Mouse (Mus musculus) neural tube, embryonic 12.5 days (tissue): Measurements from ENCODE around the gene Man1a. TPM values are rescaled to one million over a fixed set of nuclear protein-coding genes. Genes with fewer than 3 reads are reported as not detected.
A peak's percentile ranks its signal among the peaks of the same experiment; 100 is the strongest.

ENCODE experiments used
- ATAC-seq: fragments of 200-750 bp; cut with Nextera tagmentation; 2 replicates; pipeline ENCODE4 v1.8.0; 2017; ENCODE audit warnings: low read depth, mild to moderate bottlenecking, moderate TSS enrichment, moderate library complexity; ENCODE audit not compliant: low FRiP score
- H3K27ac ChIP-seq: fragments of 300-500 bp; sonication (generic); 2 replicates; pipeline ENCODE4 v1.5.1; 2016
- H3K27me3 ChIP-seq: fragments of 300-500 bp; sonication (generic); replicated peaks from 2 replicates; pipeline ENCODE4 v1.6.1; 2016; ENCODE audit warnings: mild to moderate bottlenecking
- H3K36me3 ChIP-seq: fragments of 300-500 bp; sonication (generic); 2 replicates; pipeline ENCODE4 v1.6.1; 2016; ENCODE audit warnings: mild to moderate bottlenecking
- H3K4me1 ChIP-seq: fragments of 300-500 bp; sonication (generic); 2 replicates; pipeline ENCODE4 v1.6.1; 2016
- H3K4me2 ChIP-seq: fragments of 300-500 bp; sonication (generic); replicated peaks from 2 replicates; pipeline ENCODE4 v1.6.1; 2016; ENCODE audit warnings: mild to moderate bottlenecking
- H3K4me3 ChIP-seq: fragments of 300-500 bp; sonication (generic); 2 replicates; pipeline ENCODE4 v1.5.1; 2016
- H3K9ac ChIP-seq: fragments of 300-500 bp; sonication (generic); 2 replicates; pipeline ENCODE4 v1.6.1; 2016; ENCODE audit warnings: mild to moderate bottlenecking
- H3K9me3 ChIP-seq: fragments of 300-500 bp; sonication (generic); 2 replicates; pipeline ENCODE4 v1.6.1; 2016; ENCODE audit warnings: mild to moderate bottlenecking
- WGBS: fragments of 180-500 bp; shearing (Covaris S2); methylation state at CpG from one replicate; pipeline ENCODE4 v1.1.7; 2016; 5-methylcytosine and 5-hydroxymethylcytosine counted together
- polyA plus RNA-seq: library from polyadenylated mRNA; unstranded; fragments of >200 nt; fragmentation: Nextera tagmentation; extraction: Ambion mirVana; gene quantifications from 2 replicates; pipeline ENCODE4 v1.2.1, GENCODE M21; 2016

Man1a gene
- polyA plus RNA-seq: 3.3 and 4.5 TPM in 2 replicates

- no peaks in the 10 kb centered on the region for H3K27me3 ChIP-seq
- WGBS: 5% methylated on average over 4 of the region's 4 CpGs
These were observed at the start of gene Man1a for GRCm38 (mm10) chr10:54076420-54076819. TSS of gene Man1a (minus strand) at chr10:54076609.

GRCm38 (mm10) chr10:54121816-54122215 is 45.4 kb upstream of the Man1a start:
- H3K4me2 ChIP-seq: no peak overlapping the region
- H3K27me3 ChIP-seq: no peaks in the 10 kb centered on the region
- H3K9me3 ChIP-seq: no peaks in the 10 kb centered on the region
- H3K4me1 ChIP-seq: no peaks in the 10 kb centered on the region
- H3K27ac ChIP-seq: no peak overlapping the region
- WGBS: 92% methylated on average over 4 of the region's 4 CpGs
- H3K4me3 ChIP-seq: no peak overlapping the region
- ATAC-seq: no peak
- no peak overlapping the region for H3K9ac ChIP-seq
- no peaks in the 10 kb centered on the region for H3K36me3 ChIP-seq

More at GRCm38 (mm10) chr10:54076420-54076819, at the start of gene Man1a:
- Histone ChIP-seq H3K4me3 (peak within 1 kb of the TSS; percentile 76), H3K4me2 (peak within 1 kb of the TSS; percentile 99), H3K27ac (no peak within 1 kb of the TSS), H3K9ac (peak within 1 kb of the TSS; percentile 65), H3K4me1 (peaks cover 9% of the 10 kb centered on the region; the same call in 1 of the 2 replicates), H3K9me3 (no peaks in the 10 kb centered on the region), H3K36me3 (no peaks in the 10 kb centered on the region)
- no peak for ATAC-seq

GRCm38 (mm10) chr10:54120375-54120774 is 44.0 kb upstream of the Man1a start:
- no peaks in the 10 kb centered on the region for H3K36me3 ChIP-seq
- no peak overlapping the region for H3K27ac ChIP-seq
- no peaks in the 10 kb centered on the region for H3K4me1 ChIP-seq
- no peaks in the 10 kb centered on the region for H3K27me3 ChIP-seq
- H3K4me3 ChIP-seq: no peak overlapping the region
- no peaks in the 10 kb centered on the region for H3K9me3 ChIP-seq
- no peak for ATAC-seq
- H3K9ac ChIP-seq: no peak overlapping the region
- H3K4me2 ChIP-seq: no peak overlapping the region
- 41% methylated on average over 2 of the region's 2 CpGs for WGBS

- H3K9ac ChIP-seq: no peak overlapping the region
- ATAC-seq: no peak
- 94% methylated on average over 2 of the region's 2 CpGs for WGBS
- H3K9me3 ChIP-seq: no peaks in the 10 kb centered on the region
- H3K4me3 ChIP-seq: no peak overlapping the region
- H3K36me3 ChIP-seq: no peaks in the 10 kb centered on the region
- H3K27ac ChIP-seq: no peak overlapping the region
- no peak overlapping the region for H3K4me2 ChIP-seq
- H3K4me1 ChIP-seq: no peaks in the 10 kb centered on the region
- H3K27me3 ChIP-seq: no peaks in the 10 kb centered on the region
These were observed 42.9 kb upstream of the Man1a start for GRCm38 (mm10) chr10:54119303-54119702.

- Histone ChIP-seq H3K27me3 (no peaks in the 10 kb centered on the region), H3K9ac (no peak overlapping the region), H3K4me2 (no peak overlapping the region), H3K4me3 (no peak overlapping the region), H3K4me1 (no peaks in the 10 kb centered on the region), H3K27ac (no peak overlapping the region), H3K36me3 (no peaks in the 10 kb centered on the region), H3K9me3 (no peaks in the 10 kb centered on the region)
- WGBS: 78% methylated on average over 4 of the region's 4 CpGs
- ATAC-seq: no peak
These were observed 42.0 kb upstream of the Man1a start for GRCm38 (mm10) chr10:54118223-54118912.

GRCm38 (mm10) chr10:54117763-54118162 is 41.4 kb upstream of the Man1a start:
- no peak overlapping the region for H3K27ac ChIP-seq
- H3K36me3 ChIP-seq: no peaks in the 10 kb centered on the region
- H3K27me3 ChIP-seq: no peaks in the 10 kb centered on the region
- no peak for ATAC-seq
- no peaks in the 10 kb centered on the region for H3K9me3 ChIP-seq
- H3K4me3 ChIP-seq: no peak overlapping the region
- no peak overlapping the region for H3K9ac ChIP-seq
- no peaks in the 10 kb centered on the region for H3K4me1 ChIP-seq
- whole genome bisulfite sequencing: 75% methylated on average over 4 of the region's 4 CpGs
- no peak overlapping the region for H3K4me2 ChIP-seq

GRCm38 (mm10) chr10:54103671-54104070 is 27.3 kb upstream of the Man1a start:
- Histone ChIP-seq H3K4me2 (no peak overlapping the region), H3K9me3 (no peaks in the 10 kb centered on the region), H3K4me3 (no peak overlapping the region), H3K27me3 (no peaks in the 10 kb centered on the region), H3K27ac (no peak overlapping the region), H3K36me3 (no peaks in the 10 kb centered on the region), H3K9ac (no peak overlapping the region), H3K4me1 (no peaks in the 10 kb centered on the region)
- no peak for ATAC-seq
- 81% methylated on average over 4 of the region's 4 CpGs for WGBS

GRCm38 (mm10) chr10:54092081-54092480 is 15.7 kb upstream of the Man1a start:
- ATAC-seq: no peak

GRCm38 (mm10) chr10:54089923-54090322 is 13.5 kb upstream of the Man1a start:
- no peaks in the 10 kb centered on the region for H3K9me3 ChIP-seq
- 90% methylated on average over 6 of the region's 6 CpGs for WGBS
- no peaks in the 10 kb centered on the region for H3K36me3 ChIP-seq
- H3K27me3 ChIP-seq: no peaks in the 10 kb centered on the region
- no peaks in the 10 kb centered on the region for H3K4me1 ChIP-seq
- H3K9ac ChIP-seq: no peak overlapping the region
- no peak overlapping the region for H3K4me2 ChIP-seq
- H3K4me3 ChIP-seq: no peak overlapping the region
- no peak overlapping the region for H3K27ac ChIP-seq
- ATAC-seq: no peak

More at GRCm38 (mm10) chr10:54092081-54092480, 15.7 kb upstream of the Man1a start:
- Histone ChIP-seq H3K27ac (no peak overlapping the region), H3K9me3 (no peaks in the 10 kb centered on the region), H3K9ac (no peak overlapping the region), H3K36me3 (no peaks in the 10 kb centered on the region), H3K4me3 (no peak overlapping the region), H3K4me2 (no peak overlapping the region), H3K27me3 (no peaks in the 10 kb centered on the region), H3K4me1 (no peaks in the 10 kb centered on the region)

GRCm38 (mm10) chr10:54087346-54087745 is 10.9 kb upstream of the Man1a start:
- no peaks in the 10 kb centered on the region for H3K27me3 ChIP-seq
- 90% methylated on average over 3 of the region's 3 CpGs for WGBS
- no peak overlapping the region for H3K9ac ChIP-seq
- no peaks in the 10 kb centered on the region for H3K9me3 ChIP-seq
- no peak overlapping the region for H3K4me3 ChIP-seq
- no peak for ATAC-seq
- H3K27ac ChIP-seq: no peak overlapping the region
- no peak overlapping the region for H3K4me2 ChIP-seq
- H3K36me3 ChIP-seq: no peaks in the 10 kb centered on the region
- no peaks in the 10 kb centered on the region for H3K4me1 ChIP-seq

GRCm38 (mm10) chr10:54085073-54085472 is 8.7 kb upstream of the Man1a start:
- Histone ChIP-seq H3K4me2 (no peak overlapping the region), H3K4me3 (no peak overlapping the region), H3K4me1 (no peaks in the 10 kb centered on the region), H3K9me3 (no peaks in the 10 kb centered on the region), H3K9ac (no peak overlapping the region), H3K27ac (no peak overlapping the region), H3K36me3 (no peaks in the 10 kb centered on the region), H3K27me3 (no peaks in the 10 kb centered on the region)
- WGBS: 87% methylated on average over 2 of the region's 2 CpGs
- ATAC-seq: no peak

- Histone ChIP-seq H3K36me3 (no peaks in the 10 kb centered on the region), H3K27ac (no peak overlapping the region), H3K4me3 (no peak overlapping the region), H3K9ac (no peak overlapping the region), H3K4me2 (no peak overlapping the region), H3K27me3 (no peaks in the 10 kb centered on the region), H3K9me3 (no peaks in the 10 kb centered on the region), H3K4me1 (peaks cover 9% of the 10 kb centered on the region; the same call in 1 of the 2 replicates)
- 64% methylated on average over 3 of the region's 3 CpGs for WGBS
- ATAC-seq: no peak
These were observed 596 bp upstream of the Man1a start for GRCm38 (mm10) chr10:54077005-54077404.

GRCm38 (mm10) chr10:54075441-54076010 is 883 bp downstream of the Man1a start:
- no peaks in the 10 kb centered on the region for H3K27me3 ChIP-seq
- peaks cover 9% of the 10 kb centered on the region; the same call in 1 of the 2 replicates for H3K4me1 ChIP-seq
- peak overlapping the region; percentile 99 for H3K4me2 ChIP-seq
- WGBS: under 1% methylated on average over 68 of the region's 68 CpGs
- no peaks in the 10 kb centered on the region for H3K9me3 ChIP-seq
- peak overlapping the region; percentile 76 for H3K4me3 ChIP-seq
- no peak overlapping the region for H3K27ac ChIP-seq
- H3K36me3 ChIP-seq: no peaks in the 10 kb centered on the region
- H3K9ac ChIP-seq: peak overlapping the region; percentile 65
- ATAC-seq: peak; percentile 98
